Mouse (Mus musculus) heart, embryonic 15.5 days (tissue): ENCODE results near the gene BC028528. TPM values are rescaled to one million over a fixed set of nuclear protein-coding genes. Genes with fewer than 3 reads are reported as not detected.
"Not testable (repeated sequence)": the region's sequence is repeated elsewhere in the genome, so short reads cannot be mapped to it uniquely, and the experiment has no call there.

Experiments
- ATAC-seq: fragments of 200-750 bp; cut with Nextera tagmentation; replicated peaks from 2 replicates; pipeline ENCODE4 v1.8.0; 2017; ENCODE audit warnings: low read depth, moderate TSS enrichment; ENCODE audit not compliant: insufficient number of reproducible peaks, insufficient read depth, low FRiP score
- H3K27ac ChIP-seq: fragments of 300-500 bp; sonication (generic); 2 replicates; pipeline ENCODE4 v1.5.1; 2015; ENCODE audit warnings: mild to moderate bottlenecking, inconsistent platforms
- H3K27me3 ChIP-seq: fragments of 300-500 bp; sonication (generic); 2 replicates; pipeline ENCODE4 v1.6.1; 2015; ENCODE audit warnings: inconsistent platforms
- H3K36me3 ChIP-seq: fragments of 300-500 bp; sonication (generic); 2 replicates; pipeline ENCODE4 v1.6.1; 2015; ENCODE audit warnings: mild to moderate bottlenecking, inconsistent platforms
- H3K4me1 ChIP-seq: fragments of 300-500 bp; sonication (generic); replicated peaks from 2 replicates; pipeline ENCODE4 v1.6.1; 2015; ENCODE audit warnings: inconsistent platforms
- H3K4me2 ChIP-seq: fragments of 300-500 bp; sonication (generic); 2 replicates; pipeline ENCODE4 v1.6.1; 2015; ENCODE audit warnings: inconsistent platforms, mild to moderate bottlenecking, moderate library complexity
- H3K4me3 ChIP-seq: fragments of 300-500 bp; sonication (generic); 2 replicates; pipeline ENCODE4 v1.5.1; 2015; ENCODE audit warnings: mild to moderate bottlenecking, inconsistent platforms
- H3K9ac ChIP-seq: fragments of 300-500 bp; sonication (generic); 2 replicates; pipeline ENCODE4 v1.6.1; 2015; ENCODE audit warnings: mild to moderate bottlenecking, inconsistent platforms
- H3K9me3 ChIP-seq: fragments of 300-500 bp; sonication (generic); replicated peaks from 2 replicates; pipeline ENCODE4 v1.6.1; 2016; ENCODE audit warnings: inconsistent platforms
- WGBS: fragments of 180-500 bp; shearing (Covaris S2); methylation state at CpG from one replicate; pipeline ENCODE4 v1.1.7; 2015; ENCODE audit warnings: mixed read lengths; 5-methylcytosine and 5-hydroxymethylcytosine counted together
- polyA plus RNA-seq: library from polyadenylated mRNA; unstranded; fragments of >200 nt; fragmentation: Nextera tagmentation; extraction: Ambion mirVana; gene quantifications from 2 replicates; pipeline ENCODE4 v1.2.1, GENCODE M21; 2015

The BC028528 gene
- polyA plus RNA-seq, 1 experiment from 2014 or later: 38.4 TPM

GRCm38 (mm10) chr3:95905146-95905939, 13.5 kb upstream of the BC028528 start:
- WGBS: under 1% methylated on average over 18 of the region's 18 CpGs
- peak; percentile 32; the same call in 1 of the 2 replicates for ATAC-seq
- peak overlapping the region; percentile 87 for H3K27ac ChIP-seq
- H3K4me2 ChIP-seq: peak overlapping the region; percentile 77
- H3K9ac ChIP-seq: peak overlapping the region; percentile 56
- peaks cover 43% of the 10 kb centered on the region for H3K4me1 ChIP-seq
- no peaks in the 10 kb centered on the region for H3K9me3 ChIP-seq
- no peaks in the 10 kb centered on the region for H3K36me3 ChIP-seq
- H3K27me3 ChIP-seq: no peaks in the 10 kb centered on the region
- peak overlapping the region; percentile 47 for H3K4me3 ChIP-seq

- H3K9ac ChIP-seq: peak within 1 kb of the TSS; percentile 56
- under 1% methylated on average over 15 of the region's 15 CpGs for WGBS
- peak within 1 kb of the TSS; percentile 77 for H3K4me2 ChIP-seq
- no peak; the same call in 1 of the 2 replicates for ATAC-seq
- peak within 1 kb of the TSS; percentile 47 for H3K4me3 ChIP-seq
- H3K36me3 ChIP-seq: no peaks in the 10 kb centered on the region
- peaks cover 43% of the 10 kb centered on the region for H3K4me1 ChIP-seq
- H3K27ac ChIP-seq: peak within 1 kb of the TSS; percentile 87
- no peaks in the 10 kb centered on the region for H3K27me3 ChIP-seq
- no peaks in the 10 kb centered on the region for H3K9me3 ChIP-seq
Measured at GRCm38 (mm10) chr3:95904568-95904967, 12.8 kb upstream of the BC028528 start, which contains the start of gene Car14. Gene Car14 (minus strand): TSS chr3:95904691.

GRCm38 (mm10) chr3:95903753-95904502, 12.1 kb upstream of the BC028528 start:
- no peak for ATAC-seq
- H3K9me3 ChIP-seq: no peaks in the 10 kb centered on the region
- peak overlapping the region; percentile 56 for H3K9ac ChIP-seq
- no peaks in the 10 kb centered on the region for H3K27me3 ChIP-seq
- WGBS: 7% methylated on average over 15 of the region's 15 CpGs
- peak overlapping the region; percentile 47 for H3K4me3 ChIP-seq
- peaks cover 43% of the 10 kb centered on the region for H3K4me1 ChIP-seq
- no peaks in the 10 kb centered on the region for H3K36me3 ChIP-seq
- peak overlapping the region; percentile 87 for H3K27ac ChIP-seq
- peak overlapping the region; percentile 77 for H3K4me2 ChIP-seq

- Histone ChIP-seq H3K4me2 (peak overlapping the region; percentile 77), H3K27ac (peak overlapping the region; percentile 87), H3K4me3 (peak overlapping the region; percentile 47), H3K27me3 (no peaks in the 10 kb centered on the region), H3K9ac (peak overlapping the region; percentile 37; the same call in 1 of the 2 replicates), H3K4me1 (peaks cover 43% of the 10 kb centered on the region), H3K36me3 (peaks cover 4% of the 10 kb centered on the region; the same call in 1 of the 2 replicates), H3K9me3 (no peaks in the 10 kb centered on the region)
- ATAC-seq: no peak
- 28% methylated on average over 6 of the region's 6 CpGs for WGBS
Measured at GRCm38 (mm10) chr3:95902643-95903042, 10.8 kb upstream of the BC028528 start.

- Histone ChIP-seq H3K9ac (peak overlapping the region; percentile 37), H3K4me2 (peak overlapping the region; percentile 77), H3K4me1 (peaks cover 43% of the 10 kb centered on the region), H3K27ac (peak overlapping the region; percentile 87), H3K27me3 (no peaks in the 10 kb centered on the region), H3K36me3 (peaks cover 6% of the 10 kb centered on the region; the same call in 1 of the 2 replicates), H3K4me3 (peak overlapping the region; percentile 47), H3K9me3 (no peaks in the 10 kb centered on the region)
- ATAC-seq: no peak
Measured at GRCm38 (mm10) chr3:95902373-95902625, 10.5 kb upstream of the BC028528 start.

GRCm38 (mm10) chr3:95901616-95902372, 10.0 kb upstream of the BC028528 start:
- no peaks in the 10 kb centered on the region for H3K27me3 ChIP-seq
- H3K9ac ChIP-seq: peak overlapping the region; percentile 33; the same call in 1 of the 2 replicates
- H3K9me3 ChIP-seq: no peaks in the 10 kb centered on the region
- peak overlapping the region; percentile 47; the same call in 1 of the 2 replicates for H3K4me3 ChIP-seq
- peak overlapping the region; percentile 77 for H3K4me2 ChIP-seq
- ATAC-seq: no peak
- peak overlapping the region; percentile 87 for H3K27ac ChIP-seq
- H3K36me3 ChIP-seq: peaks cover 7% of the 10 kb centered on the region; the same call in 1 of the 2 replicates
- H3K4me1 ChIP-seq: peaks cover 38% of the 10 kb centered on the region
- WGBS: 58% methylated on average over 9 of the region's 9 CpGs

GRCm38 (mm10) chr3:95899800-95900524, 8.2 kb upstream of the BC028528 start:
- no peak overlapping the region for H3K27ac ChIP-seq
- H3K4me1 ChIP-seq: peaks cover 28% of the 10 kb centered on the region
- no peak overlapping the region for H3K9ac ChIP-seq
- no peaks in the 10 kb centered on the region for H3K9me3 ChIP-seq
- 74% methylated on average over 13 of the region's 13 CpGs for WGBS
- peaks cover 7% of the 10 kb centered on the region; the same call in 1 of the 2 replicates for H3K36me3 ChIP-seq
- H3K4me2 ChIP-seq: no peak overlapping the region
- ATAC-seq: no peak
- no peak overlapping the region for H3K4me3 ChIP-seq
- no peaks in the 10 kb centered on the region for H3K27me3 ChIP-seq

- ATAC-seq, H3K27me3 ChIP-seq, H3K9ac ChIP-seq, H3K27ac ChIP-seq, H3K36me3 ChIP-seq, H3K9me3 ChIP-seq: not testable (repeated sequence)
- Histone ChIP-seq H3K4me2 (peak overlapping the region; percentile 13; the same call in 1 of the 2 replicates), H3K4me1 (peaks cover 35% of the 10 kb centered on the region), H3K4me3 (0 out of 2 replicates have a peak overlapping the region, but pooled peaks have one; percentile 62)
- 83% methylated on average over 7 of the region's 7 CpGs for WGBS
Measured at GRCm38 (mm10) chr3:95895501-95895900, 3.7 kb upstream of the BC028528 start.

- H3K36me3 ChIP-seq: peaks cover 7% of the 10 kb centered on the region; the same call in 1 of the 2 replicates
- H3K27ac ChIP-seq: peak overlapping the region; percentile 81
- peak overlapping the region; percentile 67 for H3K4me2 ChIP-seq
- H3K9me3 ChIP-seq: no peaks in the 10 kb centered on the region
- WGBS: 6% methylated on average over 16 of the region's 16 CpGs
- no peaks in the 10 kb centered on the region for H3K27me3 ChIP-seq
- no peak for ATAC-seq
- peak overlapping the region; percentile 70 for H3K9ac ChIP-seq
- H3K4me1 ChIP-seq: peaks cover 38% of the 10 kb centered on the region
- peak overlapping the region; percentile 62 for H3K4me3 ChIP-seq
Measured at GRCm38 (mm10) chr3:95894317-95895160, 2.7 kb upstream of the BC028528 start.
